Mouse (Mus musculus) ES-E14 (cell line): ENCODE data around the gene H2-DMa.

Source experiments
- HCFC1 ChIP-seq: IDR thresholded peaks from 2 replicates; pipeline ENCODE4 v1.6.1; 2012; ENCODE audit warnings: low read length, inconsistent platforms, borderline replicate concordance; ENCODE audit not compliant: insufficient read depth
- ZC3H11A ChIP-seq: IDR thresholded peaks from 2 replicates; pipeline ENCODE4 v1.6.1; 2012; ENCODE audit warnings: low read depth, mild to moderate bottlenecking, inconsistent platforms, low read length, borderline replicate concordance

- TF ChIP-seq ZC3H11A = no peak
- no peak for TF ChIP-seq HCFC1
These were observed 18.2 kb upstream of the H2-DMa start for GRCm38 (mm10) chr17:34101185-34101584.
